Mouse (Mus musculus) adipose tissue, adult 10 weeks (tissue): Measurements from ENCODE around the gene Fam228a. TPM values are rescaled to one million over a fixed set of nuclear protein-coding genes. Genes with fewer than 3 reads are reported as not detected.

Experiments
- polyA plus RNA-seq: library from polyadenylated mRNA; stranded (reverse); fragments of 350-450 nt; fragmentation: Illumina TruSeq; extraction: RNeasy Lipid Tissue Mini Kit (QIAGEN cat#74804); gene quantifications from one replicate; pipeline ENCODE4 v1.2.3, GENCODE M21; 2014; ENCODE audit warnings: low read depth, low replicate concordance

Gene Fam228a
- polyA plus RNA-seq: 2.3 TPM

DNA sequence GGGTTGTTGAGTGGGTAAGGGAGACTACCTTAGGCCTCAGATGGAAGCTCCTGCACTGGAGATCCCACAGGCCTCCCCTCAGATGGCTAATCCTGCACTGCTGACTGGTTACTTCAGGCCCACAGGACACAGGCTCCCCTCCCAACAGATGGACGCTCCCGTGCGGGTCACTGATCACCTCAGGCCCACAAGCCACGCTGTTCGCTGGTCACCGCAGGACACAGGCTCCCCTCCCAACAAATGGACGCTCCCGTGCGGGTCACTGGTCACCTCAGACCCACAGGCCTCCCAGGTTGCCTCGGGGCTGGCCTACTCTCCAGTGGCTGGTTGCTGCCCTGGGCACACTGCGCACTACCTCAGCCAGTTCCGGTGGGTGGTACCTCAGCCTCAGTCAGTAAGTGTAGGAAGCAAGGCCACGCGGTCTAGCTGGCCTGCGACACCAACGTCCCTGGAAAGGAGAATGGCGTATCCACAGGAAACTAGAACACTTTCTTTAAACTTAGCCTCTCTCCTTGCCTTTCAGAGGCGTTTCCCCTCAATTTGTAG is at the start of gene Fam228a:
Fam228a (minus strand) TSS at position 400 of the 546 bp plus-strand sequence.

DNA sequence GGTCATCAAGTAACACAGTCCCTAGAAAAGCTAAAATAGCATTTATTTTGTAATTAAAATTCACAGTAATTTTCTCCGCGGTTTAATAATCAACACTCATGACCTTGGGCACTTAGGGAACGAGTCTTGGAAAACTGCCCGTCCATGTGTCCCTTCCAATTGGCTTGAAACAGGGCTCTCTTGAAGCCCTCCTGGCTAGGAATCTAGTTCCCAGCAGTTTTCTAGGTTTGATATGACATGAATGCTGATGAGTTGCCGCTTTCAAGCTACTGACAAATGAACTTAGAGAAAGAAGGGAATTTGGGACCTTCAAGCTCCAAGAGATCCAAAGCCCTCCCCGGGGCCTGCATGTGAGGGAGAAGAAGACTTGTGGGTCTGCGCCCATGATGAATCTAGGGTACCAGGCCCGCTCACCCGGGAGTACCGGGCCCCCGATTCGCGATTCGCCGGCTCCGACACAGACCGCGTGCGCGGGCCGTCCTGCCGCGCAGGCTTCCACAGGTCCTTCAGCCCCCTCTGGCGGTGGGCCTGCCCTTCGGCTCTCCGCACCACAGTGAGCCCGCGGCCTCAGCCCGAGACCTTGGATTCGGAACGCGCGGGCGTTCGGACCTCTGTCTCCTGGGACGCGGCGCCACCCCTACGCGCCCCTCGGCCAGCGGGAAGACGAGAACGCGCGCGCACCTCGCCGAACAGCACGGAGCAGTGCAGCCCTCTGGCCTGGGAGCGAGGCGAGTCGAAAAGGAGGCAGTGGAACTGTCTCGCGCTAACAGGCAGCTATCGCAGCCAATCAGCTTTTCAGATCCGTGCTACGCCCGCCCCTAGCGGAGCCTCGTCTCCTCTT is 30.5 kb upstream of the Fam228a start, which contains the start of the genes Pfn4 and Fam228b:
Pfn4 (plus strand) TSS at position 531 of the 841 bp plus-strand sequence.
Fam228b (minus strand) TSS at position 776 of the 841 bp plus-strand sequence.

Other genes with a start within 250 kb of the Fam228a start
- 44.3 TPM for gene Itsn2, start 145.8 kb downstream of the Fam228a start, polyA plus RNA-seq
- not detected for gene Gm3625, start 145.5 kb downstream of the Fam228a start, polyA plus RNA-seq
- 6.1 TPM for gene Pfn4, start 30.6 kb upstream of the Fam228a start, polyA plus RNA-seq
- gene Fam228b, start 30.8 kb upstream of the Fam228a start, polyA plus RNA-seq: 4.6 TPM
- 81.3 TPM for gene Sf3b6, start 79.1 kb upstream of the Fam228a start, polyA plus RNA-seq
- 10.0 TPM for gene Fkbp1b, start 103.2 kb upstream of the Fam228a start, polyA plus RNA-seq
- gene Wdcp, start 104.9 kb upstream of the Fam228a start, polyA plus RNA-seq: 6.5 TPM
- gene Mfsd2b, start 135.9 kb upstream of the Fam228a start, polyA plus RNA-seq: 1.8 TPM
- gene Ubxn2a, start 169.3 kb upstream of the Fam228a start, polyA plus RNA-seq: 41.6 TPM
- 9.2 TPM for gene Atad2b, start 178.9 kb upstream of the Fam228a start, polyA plus RNA-seq